Mouse (Mus musculus) neural tube, embryonic 13.5 days (tissue): ENCODE results near the gene Tecpr1. TPM values are rescaled to one million over a fixed set of nuclear protein-coding genes. Genes with fewer than 3 reads are reported as not detected.

Experiments
- ATAC-seq: fragments of 200-750 bp; cut with Nextera tagmentation; 2 replicates; pipeline ENCODE4 v1.8.0; 2017; ENCODE audit warnings: low read depth, mild to moderate bottlenecking, moderate TSS enrichment, moderate library complexity
- H3K27ac ChIP-seq: fragments of 300-500 bp; sonication (generic); replicated peaks from 2 replicates; pipeline ENCODE4 v1.5.1; 2015; ENCODE audit warnings: moderate library complexity, mild to moderate bottlenecking, inconsistent platforms
- H3K27me3 ChIP-seq: fragments of 300-500 bp; sonication (generic); 2 replicates; pipeline ENCODE4 v1.6.1; 2015; ENCODE audit warnings: mild to moderate bottlenecking, inconsistent platforms
- H3K36me3 ChIP-seq: fragments of 300-500 bp; sonication (generic); 2 replicates; pipeline ENCODE4 v1.6.1; 2015; ENCODE audit warnings: mild to moderate bottlenecking, inconsistent platforms
- H3K4me1 ChIP-seq: fragments of 300-500 bp; sonication (generic); replicated peaks from 2 replicates; pipeline ENCODE4 v1.6.1; 2015; ENCODE audit warnings: inconsistent platforms
- H3K4me2 ChIP-seq: fragments of 300-500 bp; sonication (generic); 2 replicates; pipeline ENCODE4 v1.6.1; 2015; ENCODE audit warnings: inconsistent platforms, mild to moderate bottlenecking, moderate library complexity
- H3K4me3 ChIP-seq: fragments of 300-500 bp; sonication (generic); 2 replicates; pipeline ENCODE4 v1.5.1; 2015; ENCODE audit warnings: mild to moderate bottlenecking, inconsistent platforms
- H3K9ac ChIP-seq: fragments of 300-500 bp; sonication (generic); 2 replicates; pipeline ENCODE4 v1.6.1; 2015; ENCODE audit warnings: moderate library complexity, mild to moderate bottlenecking, inconsistent platforms
- H3K9me3 ChIP-seq: fragments of 300-500 bp; sonication (generic); 2 replicates; pipeline ENCODE4 v1.6.1; 2016; ENCODE audit warnings: inconsistent platforms
- WGBS: fragments of 180-500 bp; shearing (Covaris S2); methylation state at CpG from one replicate; pipeline ENCODE4 v1.1.7; 2015; 5-methylcytosine and 5-hydroxymethylcytosine counted together
- polyA plus RNA-seq: library from polyadenylated mRNA; unstranded; fragments of >200 nt; fragmentation: Nextera tagmentation; extraction: Ambion mirVana; gene quantifications from 2 replicates; pipeline ENCODE4 v1.2.1, GENCODE M21; 2015

Tecpr1 gene
- polyA plus RNA-seq, 1 experiment from 2014 or later, result 41.5 TPM

DNA sequence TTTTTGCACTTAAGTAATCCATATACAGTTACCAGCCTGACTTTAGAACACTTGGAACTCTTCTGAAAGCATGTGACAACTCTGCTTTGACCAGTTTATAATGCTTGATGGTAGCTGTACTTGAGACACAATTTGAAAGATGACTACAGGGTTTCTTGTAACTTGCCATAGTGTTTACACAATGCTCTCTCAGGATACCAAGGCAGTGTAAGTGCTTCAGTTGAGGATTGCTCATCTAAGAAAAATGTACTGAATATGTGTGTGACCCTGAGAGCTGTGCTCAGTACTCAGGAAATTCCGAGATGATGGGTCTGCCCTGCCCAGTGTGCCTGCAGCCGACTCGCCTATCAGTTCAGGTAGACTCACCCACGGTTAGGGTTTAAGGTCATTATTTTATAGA, 72.1 kb downstream of the Tecpr1 start:
- Histone ChIP-seq H3K9ac (no peak overlapping the region), H3K36me3 (peaks cover 47% of the 10 kb centered on the region), H3K27ac (no peak overlapping the region), H3K4me1 (no peaks in the 10 kb centered on the region), H3K4me2 (no peak overlapping the region), H3K9me3 (no peaks in the 10 kb centered on the region), H3K4me3 (no peak overlapping the region), H3K27me3 (no peaks in the 10 kb centered on the region)
- 89% methylated on average over 4 of the region's 4 CpGs for WGBS
- ATAC-seq, result no peak

- H3K4me1 ChIP-seq, result no peaks in the 10 kb centered on the region
- H3K9ac ChIP-seq, result no peak overlapping the region
- ATAC-seq, result no peak
- no peak overlapping the region for H3K27ac ChIP-seq
- H3K27me3 ChIP-seq, result no peaks in the 10 kb centered on the region
- no peak overlapping the region for H3K4me2 ChIP-seq
- peaks cover 61% of the 10 kb centered on the region for H3K36me3 ChIP-seq
- H3K9me3 ChIP-seq, result no peaks in the 10 kb centered on the region
- no peak overlapping the region for H3K4me3 ChIP-seq
- 95% methylated on average over 4 of the region's 4 CpGs for WGBS
Measured at GRCm38 (mm10) chr5:144149530-144149929, 73.9 kb downstream of the Tecpr1 start.

DNA sequence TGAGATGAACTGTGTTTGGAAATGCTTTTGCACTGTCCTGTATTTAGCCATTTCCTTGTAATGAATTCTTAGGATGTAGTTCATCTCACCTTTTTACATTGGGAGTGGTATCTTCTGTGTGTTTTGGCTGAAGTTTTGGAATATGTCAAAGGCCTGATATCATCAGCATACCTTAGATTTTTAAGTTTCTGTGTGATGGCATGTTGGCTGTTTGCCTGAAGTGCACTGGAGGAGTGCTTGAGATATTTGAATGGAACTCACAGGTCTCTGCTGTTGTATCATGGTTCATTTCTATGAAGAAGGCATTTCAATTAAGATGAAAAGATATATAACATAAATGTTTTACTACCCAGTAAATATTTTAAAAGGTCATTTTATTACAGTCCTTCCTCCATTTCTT, 76.5 kb downstream of the Tecpr1 start:
- no peak overlapping the region for H3K4me2 ChIP-seq
- no peak overlapping the region for H3K4me3 ChIP-seq
- H3K9ac ChIP-seq, result no peak overlapping the region
- no peak for ATAC-seq
- H3K9me3 ChIP-seq, result no peaks in the 10 kb centered on the region
- no peaks in the 10 kb centered on the region for H3K4me1 ChIP-seq
- peaks cover 71% of the 10 kb centered on the region for H3K36me3 ChIP-seq
- no peaks in the 10 kb centered on the region for H3K27me3 ChIP-seq
- H3K27ac ChIP-seq, result no peak overlapping the region

Other genes starting within 250 kb of the Tecpr1 start
- 88.9 and 89.9 TPM in 2 replicates for gene Ccz1, start 208.7 kb downstream of the Tecpr1 start, polyA plus RNA-seq
- gene Ocm, start 196.9 kb downstream of the Tecpr1 start, polyA plus RNA-seq, result not detected in 2 replicates
- gene Lmtk2, start 123.2 kb downstream of the Tecpr1 start, polyA plus RNA-seq, result 7.1 and 7.4 TPM in 2 replicates
- gene Bhlha15, start 33.3 kb downstream of the Tecpr1 start, polyA plus RNA-seq, result 0.19 and 0.21 TPM in 2 replicates
- 108 and 132 TPM in 2 replicates for gene Bri3, start 20.8 kb upstream of the Tecpr1 start, polyA plus RNA-seq
- 1.6 and 2.9 TPM in 2 replicates for gene Baiap2l1, start 134.5 kb upstream of the Tecpr1 start, polyA plus RNA-seq